Mouse (Mus musculus) heart, embryonic 14.5 days (tissue): ENCODE measurements at regions not wholly inside any gene's neighbourhood (a gene's known extent, or its start where the extent isn't known, plus 50 kb on each side); places are given as distances from the start of the nearest gene placed in this dataset.

Source experiments
- ATAC-seq: fragments of 200-750 bp; cut with Nextera tagmentation; 2 replicates; pipeline ENCODE4 v1.8.0; 2017; ENCODE audit warnings: low read depth, moderate TSS enrichment; ENCODE audit not compliant: insufficient number of reproducible peaks, insufficient read depth, low FRiP score
- H3K27ac ChIP-seq, 2 experiments: fragments of 200-500 bp in 1 of 2; fragments of 300-500 bp in 1 of 2; sonication (generic) in 1 of 2; replicated peaks in 1 of 2; 2 replicates each; pipeline ENCODE4 v1.5.1; 2012 to 2014; ENCODE audit warnings: low read depth in 2 of 2, low read length in 2 of 2, control low read depth in 1 of 2, mild to moderate bottlenecking in 1 of 2, mixed read lengths in 1 of 2; ENCODE audit not compliant: control insufficient read depth in 1 of 2, insufficient read depth in 1 of 2
- H3K27me3 ChIP-seq: fragments of 300-500 bp; sonication (generic); 2 replicates; pipeline ENCODE4 v1.6.1; 2014; ENCODE audit warnings: mild to moderate bottlenecking, low read length, control low read depth; ENCODE audit not compliant: control insufficient read depth, insufficient read depth
- H3K36me3 ChIP-seq: fragments of 300-500 bp; sonication (generic); 2 replicates; pipeline ENCODE4 v1.6.1; 2014; ENCODE audit warnings: mild to moderate bottlenecking, control low read depth, low read length, mixed read lengths; ENCODE audit not compliant: control insufficient read depth, insufficient read depth
- H3K4me1 ChIP-seq, 2 experiments: fragments of 200-500 bp in 1 of 2; fragments of 300-500 bp in 1 of 2; sonication (generic) in 1 of 2; 2 replicates each; pipeline ENCODE4 v1.6.1; 2012 to 2014; ENCODE audit warnings: low read length in 2 of 2, control low read depth in 1 of 2, mixed read lengths in 1 of 2; ENCODE audit not compliant: control insufficient read depth in 2 of 2, insufficient read depth in 2 of 2
- H3K4me2 ChIP-seq: fragments of 300-500 bp; sonication (generic); 2 replicates; pipeline ENCODE4 v1.6.1; 2014; ENCODE audit warnings: mild to moderate bottlenecking, low read length
- H3K4me3 ChIP-seq, 2 experiments: fragments of 200-500 bp in 1 of 2; fragments of 300-500 bp in 1 of 2; sonication (generic) in 1 of 2; 2 replicates each; pipeline ENCODE4 v1.5.1; 2012 to 2014; ENCODE audit warnings: low read length in 2 of 2, mild to moderate bottlenecking in 2 of 2, control low read depth in 1 of 2, low read depth in 1 of 2, moderate library complexity in 1 of 2; ENCODE audit not compliant: control insufficient read depth in 1 of 2, insufficient read depth in 1 of 2
- H3K9ac ChIP-seq: fragments of 300-500 bp; sonication (generic); 2 replicates; pipeline ENCODE4 v1.6.1; 2014; ENCODE audit warnings: mild to moderate bottlenecking, low read length
- H3K9me3 ChIP-seq: fragments of 300-500 bp; sonication (generic); 2 replicates; pipeline ENCODE4 v1.6.1; 2016; ENCODE audit warnings: low read length, control low read depth; ENCODE audit not compliant: control insufficient read depth
- WGBS: fragments of 180-500 bp; shearing (Covaris S2); extraction: QIAGEN DNeasy Blood & Tissue Kit; methylation state at CpG from one replicate; pipeline ENCODE4 v1.1.7; 2014; 5-methylcytosine and 5-hydroxymethylcytosine counted together

DNA sequence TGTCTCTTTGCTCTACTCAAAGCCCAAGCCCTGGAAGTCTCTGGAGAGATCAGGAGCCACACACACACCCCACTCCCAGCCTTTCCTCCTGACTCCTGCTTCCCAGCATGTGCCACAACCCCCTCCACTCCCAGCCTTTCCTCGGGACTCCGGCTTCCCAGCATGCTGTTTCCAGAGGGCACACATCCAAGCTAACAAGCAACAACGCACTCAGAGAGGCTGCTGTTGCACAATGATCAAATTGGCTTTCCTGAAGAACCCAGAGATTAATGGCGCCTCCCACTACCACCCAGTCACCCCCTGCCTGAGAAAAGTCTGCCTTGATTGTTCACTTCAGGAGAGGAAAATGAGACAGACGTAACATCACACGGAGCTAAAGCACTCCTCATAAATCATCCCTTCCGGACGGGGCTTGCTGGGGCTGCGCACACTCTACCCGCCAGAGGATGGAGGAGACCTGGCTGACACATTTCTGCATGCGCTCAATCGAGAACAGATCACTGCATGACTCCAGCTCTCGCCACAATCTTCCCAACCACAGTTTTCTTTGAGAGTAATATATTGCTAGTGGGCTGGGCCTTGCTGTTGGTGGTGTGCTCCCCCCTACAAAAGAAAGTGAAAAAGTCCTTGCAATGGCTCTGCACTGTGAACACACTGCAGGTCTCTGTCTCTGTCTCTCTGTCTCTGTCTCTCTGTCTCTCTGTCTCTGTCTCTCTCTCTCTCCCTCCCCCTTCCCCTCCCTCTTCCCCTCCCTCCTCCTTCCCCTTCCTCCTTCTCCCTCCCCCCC is 332.9 kb downstream of the Gm9195 start:
- Histone ChIP-seq H3K27me3 (no peaks in the 10 kb centered on the region), H3K4me3 (peak overlapping the region in 1 of 2 experiments; percentile 4; a peak in 1 of 4 replicates), H3K4me1 (no peaks in the 10 kb centered on the region), H3K36me3 (no peaks in the 10 kb centered on the region), H3K9me3 (no peaks in the 10 kb centered on the region), H3K4me2 (peak overlapping the region; percentile 43), H3K9ac (no peak overlapping the region), H3K27ac (no peak overlapping the region)
- WGBS: 31% methylated on average over 13 of the region's 13 CpGs
- no peak for ATAC-seq

DNA sequence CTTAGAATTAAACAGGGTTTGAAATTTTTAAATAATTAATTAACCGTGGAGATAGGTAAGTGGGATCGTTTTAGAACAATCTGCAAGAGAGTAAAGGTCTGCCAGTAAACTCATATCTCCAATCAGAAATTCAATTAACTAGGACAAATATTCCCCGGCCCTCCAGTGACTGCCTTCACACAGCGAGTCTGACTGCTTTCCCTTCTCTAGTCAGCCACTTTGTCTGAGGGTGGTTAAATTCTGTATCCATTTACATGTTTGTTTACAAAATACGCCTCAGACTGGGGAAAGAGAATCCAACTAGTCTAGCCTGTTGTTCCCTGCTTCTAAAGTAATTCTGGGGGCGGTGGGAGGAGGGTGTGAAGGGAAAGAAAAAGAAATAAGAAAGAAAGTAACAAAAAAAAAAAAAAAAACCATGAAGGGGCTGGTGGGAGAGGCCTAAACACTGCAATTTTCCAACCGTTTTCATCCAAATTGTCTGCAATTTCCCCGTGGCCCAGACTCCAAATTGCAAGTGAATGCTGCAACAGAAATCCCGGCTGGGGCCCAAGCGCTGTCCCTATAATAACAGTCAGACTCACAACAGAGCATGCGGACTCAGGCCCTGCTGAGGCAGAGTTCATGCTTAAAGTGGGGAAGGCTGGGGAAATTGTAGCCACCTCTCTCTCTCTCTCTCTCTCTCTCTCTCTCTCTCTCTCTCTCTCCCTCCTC is 336.3 kb downstream of the Gm9195 start:
- H3K9me3 ChIP-seq: no peaks in the 10 kb centered on the region
- H3K36me3 ChIP-seq: no peaks in the 10 kb centered on the region
- no peak overlapping the region for H3K4me2 ChIP-seq
- no peak overlapping the region for H3K27ac ChIP-seq
- 44% methylated on average over 11 of the region's 11 CpGs for whole genome bisulfite sequencing
- H3K27me3 ChIP-seq: no peaks in the 10 kb centered on the region
- H3K4me3 ChIP-seq: no peak overlapping the region
- no peak for ATAC-seq
- H3K4me1 ChIP-seq: no peaks in the 10 kb centered on the region
- H3K9ac ChIP-seq: no peak overlapping the region

DNA sequence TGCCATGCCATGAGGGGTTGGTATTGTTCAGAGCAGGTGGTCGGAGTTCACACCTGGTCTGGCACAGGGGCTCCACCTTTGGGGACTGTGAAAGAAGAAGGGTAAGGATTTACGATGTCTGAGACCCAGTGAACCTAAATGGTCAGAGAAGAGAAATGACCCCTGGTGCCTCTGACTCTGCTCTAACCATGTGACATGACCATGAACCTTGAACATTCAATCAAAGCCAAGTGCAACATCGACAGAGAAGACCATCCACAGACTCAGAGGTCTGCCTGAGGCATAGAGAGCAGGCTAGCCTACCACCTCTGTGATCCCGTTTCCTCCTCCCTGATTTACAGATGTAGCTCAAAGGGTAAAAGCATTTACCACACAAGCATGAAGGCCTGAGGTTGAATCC is 340.0 kb downstream of the Gm9195 start:
- WGBS: 72% methylated on average over 4 of the region's 4 CpGs
- Histone ChIP-seq H3K27me3 (no peaks in the 10 kb centered on the region), H3K4me1 (no peaks in the 10 kb centered on the region), H3K9ac (no peak overlapping the region), H3K4me2 (no peak overlapping the region), H3K4me3 (no peak overlapping the region), H3K36me3 (no peaks in the 10 kb centered on the region), H3K27ac (no peak overlapping the region), H3K9me3 (no peaks in the 10 kb centered on the region)
- no peak for ATAC-seq

DNA sequence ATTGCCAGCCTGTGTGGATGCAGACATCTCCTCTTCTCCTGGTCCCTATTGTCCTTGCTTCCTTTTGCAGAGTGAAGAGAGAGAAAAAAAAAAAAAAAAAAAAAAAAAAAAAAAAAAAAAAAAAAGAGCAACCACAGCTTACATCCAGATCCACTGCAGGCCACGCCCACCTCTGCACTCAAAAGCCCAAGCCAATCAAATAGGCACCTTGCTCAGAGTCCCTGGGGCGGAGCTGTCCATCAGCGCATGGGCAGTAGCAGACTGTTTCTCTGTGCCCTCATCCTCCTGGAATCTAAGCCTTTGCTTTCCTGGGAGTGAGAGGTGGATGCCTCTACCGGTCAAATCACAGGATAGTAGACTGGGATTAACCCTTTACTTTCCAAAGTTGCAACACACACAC is 342.2 kb downstream of the Gm9195 start:
- Histone ChIP-seq H3K4me1 (no peaks in the 10 kb centered on the region), H3K36me3 (no peaks in the 10 kb centered on the region), H3K27ac (no peak overlapping the region), H3K9me3 (no peaks in the 10 kb centered on the region), H3K27me3 (no peaks in the 10 kb centered on the region), H3K4me3 (no peak overlapping the region), H3K9ac (no peak overlapping the region), H3K4me2 (no peak overlapping the region)
- no peak for ATAC-seq
- whole genome bisulfite sequencing: 9% methylated on average over 4 of the region's 4 CpGs

DNA sequence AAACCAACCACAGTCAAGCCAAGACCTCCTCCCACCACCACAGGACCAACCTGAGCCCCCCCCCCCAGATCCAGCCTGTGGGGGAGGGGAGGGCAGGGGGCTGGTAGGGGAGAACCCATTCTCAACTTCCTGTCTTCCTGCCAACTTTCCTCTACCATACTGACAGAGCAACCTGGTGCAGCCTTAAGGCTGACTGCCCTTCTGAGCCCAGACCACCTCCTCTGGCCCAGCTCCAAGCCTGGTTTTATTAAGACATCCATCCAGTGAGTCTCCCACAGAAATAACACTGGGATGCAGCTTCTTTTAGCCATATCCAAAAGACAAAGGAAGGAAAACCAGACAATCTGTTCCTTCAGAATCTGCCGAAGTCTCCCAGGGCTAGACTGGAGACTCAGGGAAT is 342.8 kb downstream of the Gm9195 start:
- Histone ChIP-seq H3K4me3 (no peak overlapping the region), H3K36me3 (no peaks in the 10 kb centered on the region), H3K9me3 (no peaks in the 10 kb centered on the region), H3K4me1 (no peaks in the 10 kb centered on the region), H3K27ac (no peak overlapping the region), H3K9ac (no peak overlapping the region), H3K27me3 (no peaks in the 10 kb centered on the region), H3K4me2 (no peak overlapping the region)
- no peak for ATAC-seq
- WGBS: 31% methylated on average over 1 of the region's 1 CpGs

DNA sequence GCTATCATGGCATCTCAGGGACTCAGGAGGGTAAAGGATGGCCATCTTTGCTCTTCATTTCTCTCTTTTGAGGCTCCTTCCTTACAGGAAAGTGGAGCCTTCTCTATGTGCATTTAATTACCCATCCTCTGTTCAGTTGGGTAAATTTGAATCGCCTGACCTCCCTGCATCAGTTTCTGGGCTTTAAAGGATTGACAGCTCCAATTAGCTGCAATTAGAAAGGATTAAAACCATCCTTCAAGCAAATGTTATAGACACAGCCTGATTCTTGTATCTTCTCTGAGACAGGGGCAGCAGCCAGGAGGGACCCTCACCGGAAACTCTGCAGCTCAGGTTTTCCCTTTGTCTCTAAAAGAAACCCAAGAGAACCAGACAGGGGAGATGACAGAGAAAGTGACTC is 345.3 kb downstream of the Gm9195 start:
- Histone ChIP-seq H3K4me3 (no peak overlapping the region), H3K4me1 (peaks cover 3 to 10% of the 10 kb centered on the region in 2 experiments; a peak in 3 of 4 replicates), H3K27me3 (no peaks in the 10 kb centered on the region), H3K27ac (no peak overlapping the region), H3K9me3 (no peaks in the 10 kb centered on the region), H3K36me3 (no peaks in the 10 kb centered on the region), H3K9ac (no peak overlapping the region), H3K4me2 (no peak overlapping the region)
- ATAC-seq: no peak
- WGBS: 66% methylated on average over 2 of the region's 2 CpGs

GRCm38 (mm10) chr14:72142883-72143487 is 348.7 kb downstream of the Gm9195 start:
- no peak overlapping the region for H3K27ac ChIP-seq
- no peak overlapping the region for H3K4me3 ChIP-seq
- peak overlapping the region; percentile 28 for H3K4me2 ChIP-seq
- peak; percentile 47; the same call in 1 of the 2 replicates for ATAC-seq
- H3K36me3 ChIP-seq: no peaks in the 10 kb centered on the region
- H3K27me3 ChIP-seq: no peaks in the 10 kb centered on the region
- 8% methylated on average over 6 of the region's 6 CpGs for WGBS
- peaks cover 3 to 10% of the 10 kb centered on the region in 2 experiments; a peak in 3 of 4 replicates for H3K4me1 ChIP-seq
- 0 out of 2 replicates have a peak, but pooled peaks cover 5% of the 10 kb centered on the region for H3K9me3 ChIP-seq
- H3K9ac ChIP-seq: no peak overlapping the region
